Mouse (Mus musculus) frontal cortex, postnatal 36 days (tissue): ENCODE results near the gene Mrm3.

Source experiments
- DNase-seq, 2 experiments: peaks; one replicate each; pipeline ENCODE4 v3.0.0; 2022; ENCODE audit warnings: low spot score in 2 of 2

Mrm3 gene

DNA sequence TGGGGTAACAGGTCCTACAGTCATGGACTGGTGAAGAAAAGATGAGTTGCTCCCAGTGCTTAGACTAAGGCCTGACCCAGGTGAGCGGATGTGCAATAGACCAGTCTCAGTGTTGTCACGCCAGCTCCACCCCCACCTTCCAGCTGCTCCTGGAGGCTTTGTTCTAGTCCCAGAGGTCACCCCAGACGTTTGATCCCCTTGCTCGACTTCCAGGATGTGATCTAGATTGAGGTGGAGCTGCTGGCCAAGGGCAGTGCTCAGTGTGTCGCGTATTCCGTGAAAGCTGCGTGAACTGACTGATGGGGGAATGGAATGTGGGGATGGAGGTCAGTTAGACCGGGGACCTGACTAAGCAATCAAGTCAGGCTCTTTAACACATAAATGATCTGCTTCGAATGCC, 43.8 kb downstream of the Mrm3 start:
- no peak for DNase-seq

DNA sequence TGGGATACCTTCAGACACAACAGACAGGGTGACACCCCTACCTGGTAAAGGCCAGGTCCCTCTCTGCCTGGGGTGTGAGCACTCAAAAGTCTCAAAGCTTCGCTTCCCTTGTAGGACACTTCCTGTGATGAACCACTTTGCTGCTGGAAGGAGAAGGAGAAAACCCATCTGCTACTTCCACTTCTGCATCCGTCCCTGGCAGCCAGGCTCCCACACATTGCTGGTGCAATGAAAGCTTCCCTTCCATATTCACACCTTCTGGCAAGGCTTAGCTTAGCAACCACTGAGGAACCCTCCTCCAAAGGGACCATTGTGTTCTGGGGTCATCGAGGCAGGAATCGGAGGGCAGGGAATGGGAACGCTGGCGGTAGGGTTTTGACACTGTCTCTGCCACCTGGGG, 45.1 kb downstream of the Mrm3 start:
- DNase-seq = peak; percentile 27 to 50

DNA sequence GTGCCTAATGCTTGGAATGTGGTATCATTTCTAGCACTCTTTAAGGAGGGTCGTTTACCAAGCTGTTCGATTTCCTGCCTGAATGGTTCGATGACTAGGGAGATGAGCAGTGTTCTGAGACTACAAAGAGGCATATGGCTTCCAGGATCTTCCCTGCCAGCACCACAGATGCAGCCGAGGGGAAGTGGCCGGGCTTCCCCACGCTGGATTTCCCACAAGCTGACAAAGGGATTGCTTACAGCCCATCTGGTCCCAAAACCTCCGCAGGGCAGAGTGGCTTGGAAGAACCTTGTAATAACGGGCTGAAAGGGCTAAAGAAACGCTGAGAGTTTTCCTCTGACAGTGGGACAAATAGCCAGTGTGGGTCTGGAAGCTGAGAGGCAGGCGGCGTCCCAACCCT, 46.9 kb downstream of the Mrm3 start:
- peak; percentile 33 to 38 for DNase-seq

DNA sequence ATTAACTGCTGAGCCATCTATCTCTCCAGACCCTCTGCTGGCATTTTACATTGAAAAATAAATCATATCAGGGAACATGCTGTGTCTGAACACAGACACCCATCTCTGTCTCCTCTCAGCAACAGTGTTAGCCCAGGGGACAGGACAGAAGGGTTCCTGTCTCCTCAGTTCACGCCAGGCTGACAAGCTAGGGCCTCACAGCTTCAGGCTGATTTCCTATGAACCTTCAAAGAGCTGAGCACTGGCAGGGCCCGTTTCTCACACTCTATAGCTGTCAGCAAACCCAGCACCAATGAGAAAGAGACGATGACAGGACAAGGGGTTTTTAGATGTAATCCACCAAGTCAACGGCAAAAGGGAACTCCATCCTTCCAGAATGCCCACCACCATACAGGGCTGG, 48.4 kb downstream of the Mrm3 start:
- DNase-seq = no peak

DNA sequence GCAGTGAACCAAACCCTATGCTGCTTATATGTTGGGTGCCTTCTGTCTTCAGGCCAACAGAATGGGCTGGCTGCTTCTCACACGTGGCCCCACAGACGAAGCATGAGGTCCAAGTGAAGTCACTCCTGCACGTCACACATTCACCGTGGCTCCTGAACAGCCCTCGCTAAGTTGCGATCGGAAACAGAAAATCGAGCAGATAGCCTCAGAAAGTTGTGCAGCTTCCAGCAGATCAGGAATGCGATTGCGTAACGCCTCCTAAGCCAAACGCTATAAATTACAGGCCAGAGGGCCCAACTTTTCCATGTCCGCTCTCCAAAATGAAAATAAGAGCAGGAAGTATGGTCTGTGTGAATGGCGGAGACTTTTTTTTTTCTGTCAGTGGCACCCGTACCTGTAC, 48.9 kb downstream of the Mrm3 start:
- no peak for DNase-seq

DNA sequence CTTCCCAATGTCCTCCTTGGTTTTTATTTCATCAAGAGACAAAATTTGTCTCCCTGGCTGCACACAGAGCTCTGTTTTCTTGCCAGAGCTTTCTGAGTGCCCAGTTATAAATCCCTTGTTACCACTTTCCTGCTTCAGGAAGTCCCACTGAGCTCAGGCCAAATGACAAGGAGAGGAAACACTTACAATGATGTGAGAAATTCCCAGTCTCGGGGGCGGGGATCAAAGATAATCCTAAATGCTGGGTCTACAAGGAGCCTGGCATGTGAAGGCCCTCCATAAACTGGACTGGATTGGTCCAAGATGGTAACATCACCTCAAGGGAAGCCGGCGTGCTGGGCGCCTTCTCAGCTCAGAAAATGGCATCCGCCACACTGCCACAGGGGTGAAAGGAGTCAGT, 49.3 kb downstream of the Mrm3 start:
- DNase-seq = no peak

DNA sequence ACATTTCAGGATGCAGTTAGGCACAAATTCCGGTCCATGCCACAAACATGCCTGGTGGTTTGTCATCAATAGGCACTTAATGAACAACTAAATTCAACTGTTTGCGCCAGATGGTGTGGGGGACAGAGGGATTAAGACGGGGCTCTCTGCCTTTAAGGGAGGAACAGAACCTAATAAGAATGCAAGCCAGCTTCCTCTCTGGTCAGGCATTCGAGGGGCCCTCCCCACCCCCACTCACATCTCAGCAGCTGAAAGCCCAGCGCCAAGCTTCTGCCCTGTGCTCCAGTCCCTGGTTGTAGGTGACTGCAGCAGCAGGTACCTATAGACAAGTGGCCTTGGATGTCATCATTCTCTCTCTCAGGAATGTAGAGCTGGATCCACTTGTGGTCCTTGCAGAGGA, 50.6 kb downstream of the Mrm3 start:
- no peak for DNase-seq

DNA sequence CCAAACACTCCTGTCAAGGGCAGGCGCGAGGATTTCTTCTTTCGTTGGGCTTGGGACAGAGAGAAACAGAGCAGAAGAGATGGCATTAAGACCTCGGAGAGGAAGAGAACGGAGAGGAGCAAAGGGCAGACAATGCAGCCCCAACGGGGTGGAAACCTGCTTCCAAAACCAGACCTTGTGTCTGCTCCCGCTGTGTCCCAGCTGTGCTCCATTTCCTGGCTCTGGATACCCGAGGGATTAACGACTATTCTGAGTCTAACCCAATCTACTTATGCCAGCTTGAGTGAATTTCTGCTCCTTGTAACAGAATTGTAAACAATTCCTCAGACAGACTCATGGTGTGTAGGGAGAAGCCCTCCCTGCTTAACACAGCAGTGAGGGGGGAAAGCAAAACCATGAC, 51.3 kb downstream of the Mrm3 start:
- DNase-seq = no peak

DNA sequence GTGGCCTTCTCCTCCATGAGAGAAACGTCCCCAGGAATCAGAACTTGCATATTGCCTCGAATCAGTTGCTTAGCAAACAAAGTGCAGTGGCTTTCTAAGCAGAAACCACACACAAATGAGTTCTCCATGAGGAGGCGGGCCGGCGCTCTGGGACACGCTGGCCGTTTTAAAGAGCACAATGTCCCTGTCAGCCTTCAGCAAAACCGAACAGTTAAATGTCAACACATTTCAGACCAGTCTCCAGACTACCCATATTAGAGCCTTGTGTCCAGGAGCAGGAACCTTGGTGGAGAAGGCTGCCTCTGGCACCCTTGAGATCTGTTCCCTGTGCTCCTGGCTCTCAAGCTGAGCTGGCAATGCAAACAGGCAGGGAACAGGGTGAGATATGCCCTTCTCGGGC, 53.7 kb downstream of the Mrm3 start:
- no peak for DNase-seq

DNA sequence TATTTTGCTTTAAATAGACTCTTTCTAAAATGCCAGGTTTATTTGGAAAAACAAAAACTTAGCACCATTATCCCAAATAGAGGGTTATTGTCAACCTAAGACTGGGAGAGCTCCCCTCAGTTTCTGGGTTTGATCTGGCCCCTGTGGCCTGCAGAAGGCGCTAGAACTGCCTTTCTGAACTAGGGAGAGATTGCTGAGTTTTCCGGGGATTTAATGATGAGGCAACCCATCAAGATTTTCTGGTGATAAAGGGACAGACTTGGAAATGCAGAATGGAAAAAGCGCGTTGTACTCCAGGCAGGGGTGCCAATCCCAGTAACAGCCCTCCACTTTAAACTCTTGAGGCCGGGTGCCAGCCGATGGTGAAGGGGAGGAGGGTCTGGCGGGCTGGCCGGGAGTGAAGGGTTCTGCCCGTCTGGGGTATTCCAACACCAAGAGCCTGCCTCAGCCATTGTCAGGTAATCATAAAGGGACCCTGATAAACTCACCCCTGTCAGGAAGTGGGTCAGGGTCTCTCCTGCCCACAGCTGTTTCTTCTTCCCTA, 55.0 kb downstream of the Mrm3 start:
- no peak for DNase-seq
